In the genomic region with DNA sequence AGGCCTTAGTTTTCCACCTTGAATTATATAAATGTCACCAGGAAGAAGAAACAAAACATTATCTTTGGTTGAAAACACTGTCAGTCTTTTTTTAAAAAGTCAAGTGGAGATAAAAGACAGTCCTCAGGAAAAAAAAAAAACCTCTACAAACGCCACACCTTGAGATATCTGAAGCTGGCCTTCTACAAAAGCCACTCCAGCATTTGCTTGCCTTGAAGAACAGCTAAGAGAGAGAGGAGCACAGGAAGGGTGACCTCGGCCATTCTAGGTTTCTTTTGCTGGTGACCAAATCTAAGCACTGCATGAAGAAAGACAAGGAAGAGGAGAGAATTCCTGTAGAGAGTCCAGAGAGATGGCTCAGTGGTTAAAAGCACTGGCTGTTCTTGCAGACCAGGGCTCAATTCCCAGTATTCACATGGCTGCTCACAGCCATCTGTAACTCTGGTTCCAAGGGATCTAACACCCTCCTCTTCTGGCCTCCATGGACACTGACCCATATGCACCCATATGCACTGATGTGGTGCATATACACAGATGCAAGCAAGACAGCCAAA, we compare ENCODE assay signal across 20 mouse cellular contexts.
"Had no signal": no experiment of that assay in that cellular context is flagged by ENCODE, and none has a peak within 500 bp of the region (broad histone marks: within the 10 kb centered on the region; RNA-seq: fewer than 3 reads in every experiment).

No protein-coding gene starts in this region.

- H3K27me3 ChIP-seq: limb, embryonic 13.5 days; liver, embryonic 12.5 days; liver, embryonic 15.5 days; lung, embryonic 15.5 days; midbrain, embryonic 12.5 days; midbrain, embryonic 15.5 days; neural tube, embryonic 13.5 days had no signal

- ATAC-seq: liver, embryonic 12.5 days; midbrain, embryonic 15.5 days had no signal

- H3K36me3 ChIP-seq: limb, embryonic 10.5 days; limb, embryonic 13.5 days; liver, embryonic 12.5 days; liver, embryonic 15.5 days; lung, embryonic 15.5 days; midbrain, embryonic 12.5 days; midbrain, embryonic 15.5 days; neural tube, embryonic 13.5 days had no signal

- H3K9ac ChIP-seq: limb, embryonic 13.5 days; liver, embryonic 15.5 days; lung, embryonic 15.5 days; midbrain, embryonic 12.5 days; midbrain, embryonic 15.5 days; neural tube, embryonic 13.5 days had no signal

- H3K4me3 ChIP-seq: layer of hippocampus, adult 2 months; limb, embryonic 10.5 days; limb, embryonic 13.5 days; liver, embryonic 12.5 days; liver, embryonic 15.5 days; lung, embryonic 15.5 days; midbrain, embryonic 12.5 days; midbrain, embryonic 15.5 days; neural tube, embryonic 13.5 days had no signal

- DNase-seq: kidney, adult 2 months; kidney, postnatal 25 days; layer of hippocampus, adult 9-11 months; liver; lung, adult 18-20 months; lung, postnatal 10 days; lung, postnatal 36 days; retina, postnatal 1 day; right cerebral cortex, postnatal 25 days; spleen, adult 18-20 months had no signal

- H3K9me3 ChIP-seq: limb, embryonic 10.5 days; liver, embryonic 12.5 days; liver, embryonic 15.5 days; lung, embryonic 15.5 days; midbrain, embryonic 12.5 days; midbrain, embryonic 15.5 days; neural tube, embryonic 13.5 days had no signal

- H3K27ac ChIP-seq: kidney, postnatal 0 days; limb, embryonic 13.5 days; liver, embryonic 12.5 days; liver, embryonic 15.5 days; lung, embryonic 15.5 days; midbrain, embryonic 15.5 days had no signal

- H3K4me2 ChIP-seq: limb, embryonic 13.5 days; liver, embryonic 12.5 days; liver, embryonic 15.5 days; lung, embryonic 15.5 days; midbrain, embryonic 12.5 days; midbrain, embryonic 15.5 days; neural tube, embryonic 13.5 days had no signal
